In genomic region chr1:190001084-190001483, GRCm38 (mm10) we compare ENCODE assay signal across 27 mouse cellular contexts.
DNase-seq lines count a peak whose midpoint lies in the region; ATAC-seq and TF ChIP-seq lines count a peak whose summit lies in the region.
"Had no signal": no experiment of that assay in that cellular context is flagged by ENCODE, and none has a peak within 500 bp of the region (broad histone marks: within the 10 kb centered on the region; RNA-seq: fewer than 3 reads in every experiment).

No protein-coding gene starts in this region.

- no peak for TF ChIP-seq CTCF in kidney, postnatal 0 days (IDR thresholded peaks at IDR 0.05; ENCODE audit: low read depth)

- no peak for ATAC-seq in kidney, postnatal 0 days (replicated peaks; ENCODE audit: low FRiP score, low read depth)
- ATAC-seq in megakaryocyte, adult 5-6 weeks (ENCODE audit: poor library complexity, severe bottlenecking), result no peak
- ATAC-seq: forebrain, embryonic 13.5 days; forebrain, postnatal 0 days; Patski had no signal

- H3K36me3 ChIP-seq in kidney, postnatal 0 days (ENCODE audit: insufficient read depth, low read length), result no peaks in the 10 kb centered on the region
- H3K36me3 ChIP-seq: forebrain, embryonic 10.5 days; G1E; heart, embryonic 12.5 days; heart, embryonic 15.5 days; hindbrain, embryonic 10.5 days; hindbrain, embryonic 13.5 days had no signal

- H3K27ac ChIP-seq in kidney, postnatal 0 days, result no peak overlapping the region
- H3K27ac ChIP-seq: forebrain, embryonic 10.5 days; forebrain, embryonic 13.5 days; heart, embryonic 15.5 days; hindbrain, embryonic 10.5 days; hindbrain, embryonic 13.5 days had no signal

- H3K4me2 ChIP-seq in kidney, postnatal 0 days (ENCODE audit: low read length), result no peak overlapping the region
- H3K4me2 ChIP-seq: forebrain, embryonic 13.5 days; heart, embryonic 12.5 days; heart, embryonic 15.5 days; hindbrain, embryonic 13.5 days had no signal

- no peaks in the 10 kb centered on the region for H3K27me3 ChIP-seq in kidney, postnatal 0 days (ENCODE audit: insufficient read depth, low read length)
- H3K27me3 ChIP-seq: CH12.LX; forebrain, embryonic 13.5 days; heart, embryonic 12.5 days; heart, embryonic 15.5 days; hindbrain, embryonic 13.5 days had no signal

- H3K4me1 ChIP-seq in kidney, postnatal 0 days (replicated peaks; ENCODE audit: insufficient read depth, low read length), result no peaks in the 10 kb centered on the region
- H3K4me1 ChIP-seq: forebrain, embryonic 10.5 days; forebrain, embryonic 13.5 days; heart, embryonic 12.5 days; heart, embryonic 15.5 days; hindbrain, embryonic 13.5 days had no signal

- DNase-seq in kidney, adult 9 months, result peak; percentile 21
- no peak for DNase-seq in kidney, adult 11 months
- DNase-seq in kidney, postnatal 0 days (ENCODE audit: low spot score), result peak; percentile 60
- DNase-seq in kidney, adult 8-10 months, result no peak
- peak; percentile 14 for DNase-seq in kidney, postnatal 10 days
- peak; percentile 4 to 17 for DNase-seq in kidney, postnatal 36 days
- DNase-seq: adrenal gland, postnatal 10 days; adrenal gland, postnatal 36 days; B cell, adult 2 months; cerebellum, adult 18-20 months; cerebellum, adult 9-10 months; cerebellum, postnatal 14 days; forebrain, postnatal 0 days; gastrocnemius, postnatal 25 days; heart, adult 18-20 months; heart, postnatal 10 days; heart, postnatal 36 days had no signal

- no peaks in the 10 kb centered on the region for H3K9me3 ChIP-seq in kidney, postnatal 0 days (replicated peaks; ENCODE audit: low read length)
- H3K9me3 ChIP-seq: forebrain, embryonic 10.5 days; forebrain, embryonic 13.5 days; heart, embryonic 15.5 days; hindbrain, embryonic 10.5 days; hindbrain, embryonic 13.5 days had no signal

- 23% methylated on average over 4 of the region's 4 CpGs for WGBS in kidney, postnatal 0 days

- no peak overlapping the region for H3K4me3 ChIP-seq in kidney, postnatal 0 days (replicated peaks; ENCODE audit: low read depth, low read length)
- H3K4me3 ChIP-seq: forebrain, embryonic 10.5 days; forebrain, embryonic 13.5 days; heart, embryonic 12.5 days; heart, embryonic 15.5 days; hindbrain, embryonic 10.5 days; hindbrain, embryonic 13.5 days had no signal

- H3K9ac ChIP-seq in kidney, postnatal 0 days (ENCODE audit: low read depth, low read length), result no peak overlapping the region
- H3K9ac ChIP-seq: forebrain, embryonic 13.5 days; forebrain, postnatal 0 days; heart, embryonic 12.5 days; heart, embryonic 15.5 days; hindbrain, embryonic 13.5 days had no signal

Comparison
In these comparisons a context has a peak if more than half of its experiments do, and no peak if none do; other contexts are left out.
1. DNase-seq: peak in kidney, adult 9 months (single experiment), kidney, postnatal 0 days (single experiment), kidney, postnatal 10 days (single experiment) and kidney, postnatal 36 days (2 of 2); none in kidney, adult 11 months (single experiment) and kidney, adult 8-10 months (0 of 2).